Mouse (Mus musculus): ENCODE measurements at regions not wholly inside any gene's neighbourhood (a gene's known extent, or its start where the extent isn't known, plus 50 kb on each side); places are given as distances from the start of the nearest gene placed in this dataset.

DNA sequence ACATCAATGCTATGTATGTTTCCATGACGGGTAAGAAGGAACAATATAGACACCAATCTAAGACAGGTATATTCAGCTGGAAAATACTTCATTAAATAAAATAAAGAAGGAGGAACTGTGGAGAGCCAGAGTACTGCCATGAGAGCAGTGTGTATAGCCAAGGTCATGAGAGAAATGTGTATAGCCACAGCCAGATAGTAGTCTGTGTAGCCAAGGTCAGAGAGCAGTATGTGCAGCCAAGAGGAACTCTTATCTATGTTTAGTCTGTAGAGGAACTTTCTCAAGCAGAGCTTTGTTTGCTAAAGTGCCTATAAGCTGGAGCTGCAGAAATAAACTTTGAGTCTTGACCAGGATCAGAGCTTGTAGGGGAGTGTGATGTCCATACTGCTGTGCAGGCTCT lies 75.4 kb downstream of the Rgs18 start:
- in situ Hi-C loops (cut with MboI, MseI): loop anchor here (10.0 kb wide), 1 partner anchor 265 kb away; no protein-coding TSS in a partner anchor

DNA sequence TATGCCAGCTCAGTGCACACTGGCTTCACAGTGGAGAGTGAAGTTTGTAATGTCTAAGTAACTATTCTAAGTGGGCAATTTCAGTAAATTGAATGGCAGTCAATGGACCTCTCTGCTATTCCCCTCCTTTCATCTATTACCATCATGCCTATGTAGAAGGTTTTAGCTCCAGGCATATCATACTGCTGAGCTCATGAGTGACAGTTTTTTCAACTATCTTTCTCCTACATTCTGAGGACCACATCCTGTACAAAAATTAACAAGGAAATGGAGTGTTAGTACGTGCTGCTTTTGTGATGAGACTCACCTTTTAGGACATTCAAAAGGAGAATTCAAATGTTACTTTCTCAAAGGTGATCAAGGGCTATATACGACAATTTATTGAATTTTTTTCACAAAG lies 80.0 kb downstream of the Rgs18 start:
- in situ Hi-C loops (cut with MboI, MseI): no loop called here

DNA sequence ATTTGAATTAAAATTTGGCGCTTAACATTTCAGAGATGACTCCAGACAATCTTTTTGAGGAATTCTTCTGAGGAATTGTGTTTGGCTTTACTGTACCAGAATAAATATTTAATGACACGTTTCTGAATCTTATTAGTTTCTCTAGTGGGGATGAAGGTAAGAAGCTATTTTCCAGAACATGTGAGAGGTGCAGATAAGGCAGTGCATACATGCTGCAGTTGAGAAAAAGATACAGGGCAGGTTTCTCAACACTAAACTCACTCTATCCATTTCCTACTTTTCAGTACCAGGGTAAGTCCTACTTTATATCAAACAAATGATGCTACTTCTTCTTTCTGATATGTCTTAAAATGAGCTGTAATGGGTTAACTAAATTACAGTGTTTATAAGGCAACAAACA lies 84.9 kb downstream of the Rgs18 start:
- in situ Hi-C loops (cut with MboI, MseI): no loop called here

DNA sequence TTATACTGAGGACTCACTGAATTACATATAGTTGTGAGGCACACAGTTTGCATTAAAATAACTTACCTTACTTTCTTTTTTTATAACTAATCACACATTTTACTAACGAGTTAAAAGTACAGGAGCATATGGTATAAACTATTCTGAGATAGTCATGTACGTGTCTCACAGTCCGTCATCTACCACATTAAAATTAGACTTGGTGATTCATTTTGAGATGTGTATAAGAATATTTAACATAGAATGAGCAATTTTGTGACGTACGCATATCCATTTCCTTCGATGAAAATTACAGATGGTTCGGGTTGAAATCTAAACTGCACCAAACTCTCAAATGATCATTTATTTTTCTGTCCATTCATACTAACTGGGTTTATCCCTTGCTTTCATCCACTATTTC lies 93.1 kb downstream of the Rgs18 start:
- in situ Hi-C loops (cut with MboI, MseI): no loop called here

DNA sequence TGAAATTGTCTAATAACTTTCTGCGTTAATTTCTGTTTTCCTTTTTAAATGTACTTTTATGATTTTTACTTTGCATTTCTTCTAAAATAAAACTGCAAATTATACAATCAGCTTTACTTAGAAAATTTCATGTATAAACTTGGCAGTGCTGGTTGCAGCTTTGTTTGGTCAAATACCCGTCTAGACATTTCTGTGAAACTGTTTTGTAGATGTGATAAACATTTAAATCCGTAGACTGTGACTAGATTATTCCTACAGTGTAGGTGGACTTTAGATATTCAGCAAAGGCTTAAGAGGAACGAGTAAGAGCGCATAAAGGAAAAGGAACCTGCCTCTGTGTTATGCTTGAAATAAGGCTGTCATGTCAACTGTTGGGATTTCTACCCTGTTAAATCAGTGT lies 100.0 kb upstream of the Rgs21 start:
- in situ Hi-C loops (cut with MboI, MseI): no loop called here

- in situ Hi-C loops (cut with MboI, MseI): no loop called here
Observed at GRCm38 (mm10) chr1:144656237-144656636, 88.8 kb upstream of the Rgs21 start.

GRCm38 (mm10) chr1:144626421-144626820 lies 59.0 kb upstream of the Rgs21 start:
- in situ Hi-C loops (cut with MboI, MseI): no loop called here
